Mouse (Mus musculus): ENCODE data around the gene Abcc6. TPM values are rescaled to one million over a fixed set of nuclear protein-coding genes. Genes with fewer than 3 reads are reported as not detected.

Gene Abcc6
- polyA plus RNA-seq, 2 experiments from 2014 or later: not detected

DNA sequence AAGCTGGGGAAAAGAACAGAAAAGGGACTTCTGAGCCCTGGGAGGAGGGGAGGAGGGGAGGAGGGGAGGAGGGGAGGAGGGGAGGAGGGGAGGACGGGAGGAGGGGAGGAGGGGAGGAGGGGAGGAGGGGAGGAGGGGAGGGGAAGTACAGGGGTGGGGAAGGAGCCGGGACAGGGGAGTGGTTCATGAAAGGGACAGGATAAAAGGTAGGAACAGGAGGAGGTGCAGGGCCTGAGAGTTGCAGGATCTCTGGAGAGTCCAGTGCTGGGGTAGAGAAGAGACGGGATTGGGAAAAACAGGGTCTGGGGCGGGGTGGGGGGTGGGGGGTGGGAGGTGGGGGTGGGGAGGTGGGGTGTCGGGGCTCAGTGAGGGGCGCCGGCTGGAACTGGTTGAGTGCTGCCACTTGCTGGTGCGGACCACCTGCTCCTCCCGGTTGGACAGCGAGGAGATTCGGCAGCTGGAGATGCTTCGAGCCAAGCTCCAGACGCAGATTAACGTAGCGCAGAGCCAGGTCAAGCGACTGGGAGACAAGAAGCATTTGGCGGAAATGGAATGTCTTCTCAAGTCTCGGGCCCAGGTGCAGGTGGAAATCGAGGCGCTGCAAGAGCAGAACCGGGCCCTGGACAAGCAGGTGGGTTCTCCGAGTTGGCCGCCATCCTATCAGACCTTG lies 101.3 kb downstream of the Abcc6 start:
- no peak for ATAC-seq

DNA sequence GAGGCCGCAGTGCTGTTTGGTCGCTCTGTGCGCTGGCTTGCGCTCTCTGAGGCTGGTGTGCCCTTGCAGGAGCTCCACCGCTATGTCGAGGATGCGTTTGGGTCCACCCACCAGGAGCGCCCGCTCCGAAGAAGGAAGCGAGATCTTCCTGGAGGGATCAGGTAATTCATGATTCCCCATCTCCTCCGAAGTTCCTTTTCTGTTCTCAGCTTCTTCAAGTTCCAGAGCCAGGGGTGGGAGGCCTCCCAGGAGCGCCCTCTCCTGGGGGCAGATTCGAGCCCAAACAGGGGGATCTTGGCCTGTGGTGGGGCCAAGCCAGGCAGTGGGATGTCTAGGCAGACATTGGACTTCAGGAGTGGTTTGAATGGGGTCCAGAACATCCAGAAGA lies 105.7 kb downstream of the Abcc6 start:
- no peak for ATAC-seq

DNA sequence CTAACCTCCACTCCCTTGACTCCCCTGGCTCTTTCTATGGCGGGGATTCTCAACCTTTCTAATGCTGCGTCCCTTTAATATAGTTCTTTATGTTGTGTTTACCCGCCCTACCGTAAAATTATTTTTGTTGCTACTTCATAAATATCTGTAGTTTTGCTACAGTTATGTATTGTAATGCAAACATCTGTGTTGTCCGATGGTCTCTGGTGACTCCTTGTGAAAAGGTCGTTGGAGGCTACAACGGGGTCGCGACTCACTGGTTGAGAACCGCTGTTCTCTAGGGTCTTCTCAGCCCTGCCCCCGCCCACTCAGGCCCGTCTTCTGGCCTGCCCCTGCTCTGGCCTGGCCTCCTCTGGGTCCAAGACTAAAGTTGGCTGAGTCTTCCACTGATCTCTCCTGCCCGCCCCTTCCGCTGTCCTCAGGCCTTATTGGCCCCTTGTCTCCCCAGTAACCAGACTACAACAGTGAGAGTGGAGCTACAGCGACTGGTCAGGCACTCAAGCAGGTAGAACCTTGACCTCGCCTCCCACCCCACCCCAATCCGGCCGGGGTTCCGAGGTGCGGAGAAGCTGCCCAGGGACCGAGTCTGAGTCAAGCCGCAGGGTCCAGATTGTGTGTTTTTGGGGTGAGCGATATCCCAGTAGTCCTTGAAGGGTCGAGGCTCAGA lies 106.2 kb downstream of the Abcc6 start, which contains the start of gene Ccdc114:
Gene Ccdc114, plus strand, starts transcription at position 311 of the 667 bp plus-strand sequence.
- no peak for ATAC-seq

DNA sequence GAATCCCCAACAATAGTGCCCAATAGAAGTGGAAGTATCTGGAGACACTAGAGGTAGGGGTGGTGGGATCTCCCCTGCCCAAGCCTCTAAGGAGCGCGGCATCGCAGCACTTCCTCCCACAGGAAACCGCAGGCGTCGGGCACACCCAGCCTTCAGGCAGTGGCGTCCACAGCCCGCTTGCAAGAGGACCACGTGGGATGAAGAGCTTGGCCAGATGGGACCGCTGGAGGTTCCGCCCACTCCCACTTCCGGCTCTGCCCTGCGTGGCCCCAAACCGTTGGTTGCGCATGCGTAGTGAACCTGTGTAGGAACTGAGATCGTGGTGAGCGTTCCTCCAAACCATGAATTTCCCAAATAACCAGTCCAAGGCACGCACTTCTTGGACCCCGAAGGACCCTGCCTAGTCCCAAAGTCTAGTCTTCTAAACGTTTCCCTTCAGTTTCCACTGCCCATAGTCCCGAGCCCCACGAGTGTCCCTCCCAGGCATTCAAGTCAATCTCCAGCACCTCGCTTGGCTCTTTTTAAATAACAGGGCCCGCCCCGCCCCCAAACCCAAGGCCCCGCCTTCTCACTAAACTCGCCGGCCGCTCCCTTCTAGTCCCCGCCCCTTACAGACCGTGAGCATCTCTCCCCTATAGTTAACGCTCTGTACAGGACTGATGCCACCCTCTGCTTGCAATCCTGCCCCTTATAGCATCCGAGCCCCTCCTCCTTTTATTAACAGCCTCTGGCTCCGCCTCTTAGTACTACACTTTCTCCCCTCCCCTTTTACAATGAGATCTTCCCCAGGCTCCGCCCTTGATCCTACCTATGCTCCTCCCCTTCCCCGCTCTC lies 107.0 kb downstream of the Abcc6 start:
- peak; percentile 84 for ATAC-seq

DNA sequence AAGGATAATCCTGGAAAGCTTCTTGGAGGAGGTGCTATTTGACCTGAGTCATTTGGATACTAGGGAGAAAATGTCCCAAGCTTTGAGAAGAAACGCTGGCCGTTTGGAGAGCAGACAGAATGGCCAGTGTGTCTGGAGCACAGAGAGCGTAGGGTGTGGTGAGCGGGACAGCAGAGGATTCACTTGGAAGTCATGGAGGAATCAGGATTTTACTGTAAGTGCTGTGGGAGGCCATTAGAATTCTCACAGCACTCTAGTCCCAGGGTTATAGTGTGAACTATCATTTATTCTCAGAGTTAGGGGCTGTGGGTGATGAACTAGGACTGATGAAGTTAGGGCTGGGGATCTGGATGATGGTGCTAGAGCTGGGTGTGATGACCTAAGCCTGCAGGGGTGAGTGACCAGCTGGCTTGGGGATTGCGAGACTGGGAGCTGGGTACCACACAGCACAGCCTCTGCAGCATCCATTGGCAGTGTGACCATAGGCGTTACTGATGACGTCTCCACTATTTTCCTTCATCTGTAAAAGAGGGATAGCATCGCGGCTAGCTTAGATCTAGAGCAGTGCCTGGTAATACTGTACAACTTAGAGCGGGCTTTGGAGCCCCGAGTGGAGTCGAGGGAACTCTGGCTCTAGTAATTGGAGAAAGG lies 108.0 kb downstream of the Abcc6 start:
- no peak for ATAC-seq

DNA sequence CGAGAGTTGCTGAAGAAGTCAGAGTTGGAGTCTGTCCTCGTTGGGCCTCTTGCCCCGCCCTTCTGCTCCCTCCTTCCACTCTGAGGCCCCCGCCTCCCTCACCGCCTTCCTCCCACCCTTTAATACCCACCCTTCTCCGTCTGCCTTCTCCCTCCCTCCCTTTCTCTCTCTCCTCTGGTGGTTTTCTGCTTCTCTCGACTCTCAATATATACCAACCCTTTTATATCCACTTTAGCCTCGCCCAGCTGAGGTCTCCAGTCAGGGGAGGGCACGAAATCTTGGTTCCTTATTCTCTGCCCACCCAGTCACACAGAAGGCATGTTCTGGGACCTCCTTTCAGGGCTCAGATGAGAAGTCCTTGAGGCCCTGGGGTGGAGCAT lies 108.9 kb downstream of the Abcc6 start, which contains the start of gene Emp3:
Gene Emp3, minus strand, starts transcription at position 163 of the 380 bp plus-strand sequence.
- ATAC-seq: peak; percentile 8

DNA sequence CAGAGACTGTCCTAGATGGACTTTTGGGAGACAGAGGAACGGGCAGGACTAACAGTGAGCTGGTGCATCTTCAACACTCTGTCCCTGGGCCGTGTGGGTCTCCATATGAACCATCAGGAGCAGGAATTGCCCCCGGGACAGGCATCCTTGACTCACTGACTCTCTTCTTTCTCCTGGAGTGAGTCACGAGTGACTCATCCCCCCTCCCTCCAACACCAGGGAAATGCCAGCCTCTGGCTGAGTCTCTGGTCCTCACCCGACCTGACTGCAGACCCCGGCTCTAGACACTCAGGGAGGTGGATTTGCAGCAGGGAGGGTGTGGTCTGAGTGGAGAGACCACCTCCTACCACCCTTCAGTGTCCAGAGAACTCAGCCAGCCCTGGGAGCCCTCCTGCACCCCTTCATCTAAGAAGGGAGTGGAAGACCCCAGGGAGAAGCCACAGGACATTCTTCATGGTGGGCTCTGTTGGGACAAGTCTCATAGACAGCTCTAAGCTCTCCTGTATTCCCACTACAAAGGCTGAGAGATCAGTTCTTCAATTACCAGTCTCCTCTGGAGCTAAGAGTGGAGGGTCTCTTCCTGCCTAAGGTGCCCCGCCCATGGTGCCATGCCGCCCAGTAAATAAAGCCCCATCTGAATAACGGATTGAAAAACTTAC lies 109.4 kb downstream of the Abcc6 start:
- no peak for ATAC-seq

DNA sequence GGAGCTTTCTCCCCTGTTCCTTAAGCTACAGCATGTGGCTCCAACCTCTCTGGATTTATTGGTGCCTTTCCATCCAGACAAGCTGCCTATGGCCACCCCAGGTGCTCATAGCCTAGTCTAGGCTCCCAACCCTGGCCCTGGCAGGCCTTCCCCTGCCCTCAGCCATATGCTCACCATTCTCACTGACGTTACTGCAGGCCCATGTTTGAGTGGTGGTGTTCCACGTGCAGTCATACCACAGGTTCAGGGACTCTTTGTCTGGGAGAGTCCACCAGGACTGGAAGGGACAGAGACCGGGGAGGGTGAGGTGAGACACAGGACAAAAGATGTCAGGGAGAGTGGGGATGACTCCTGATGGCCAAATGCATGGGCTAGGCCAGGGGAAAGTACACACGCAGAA lies 110.3 kb downstream of the Abcc6 start:
- ATAC-seq: no peak

DNA sequence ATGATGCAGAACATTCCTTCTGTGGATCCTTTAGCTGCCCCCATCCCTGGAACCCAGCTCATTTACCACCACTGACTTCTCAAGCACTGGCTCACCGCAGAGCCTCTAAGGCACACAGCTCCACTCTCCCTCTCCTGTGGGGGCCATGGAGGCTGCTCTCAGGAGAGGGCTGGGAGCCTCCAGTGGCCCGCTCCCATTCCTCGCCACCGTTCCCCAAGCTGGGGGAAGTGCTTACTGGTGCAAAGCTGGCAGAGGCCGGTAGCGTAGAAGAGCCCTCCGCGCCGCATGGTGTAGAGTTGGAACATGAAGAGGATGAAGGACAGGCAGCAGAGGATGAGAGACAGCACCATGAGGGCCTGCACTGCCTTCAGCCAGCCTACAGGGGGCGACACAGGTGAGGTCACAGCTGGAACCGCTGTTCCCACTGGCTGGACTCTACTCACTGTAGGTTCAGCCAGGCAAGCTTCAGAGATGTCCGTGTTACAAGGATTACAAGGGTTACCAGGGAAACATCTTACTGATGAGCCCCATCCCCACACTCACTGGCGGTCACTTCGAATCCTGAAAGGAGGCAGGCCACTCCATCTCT lies 110.9 kb downstream of the Abcc6 start:
- no peak for ATAC-seq

DNA sequence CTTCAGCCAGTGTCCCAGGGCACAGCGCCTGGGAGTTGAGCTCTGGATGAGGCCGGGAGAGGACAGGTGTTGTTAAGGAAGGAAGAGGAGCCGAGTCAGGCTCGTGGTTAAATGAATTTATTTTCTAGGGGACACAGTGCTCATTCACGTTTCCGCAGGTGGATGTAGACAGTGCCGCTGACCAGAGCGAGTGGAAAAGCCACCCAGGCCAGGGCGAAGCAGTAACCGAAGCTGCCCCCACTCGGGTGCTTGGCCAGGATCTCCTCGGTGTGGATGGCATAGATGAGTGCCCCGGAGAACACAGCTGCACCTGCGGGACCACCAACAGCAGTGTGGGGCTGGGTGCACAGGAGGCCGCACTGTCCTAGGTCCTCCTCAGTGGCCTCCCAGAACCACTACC lies 112.2 kb downstream of the Abcc6 start:
- no peak for ATAC-seq

Other genes starting within 250 kb of the Abcc6 start
- not detected for gene Lmtk3, start 246.6 kb downstream of the Abcc6 start, polyA plus RNA-seq (2017; shearing (Covaris generic))
- 1 to 10 TPM; 3.1 to 5.2 TPM for gene Sult2b1, start 245.6 kb downstream of the Abcc6 start, polyA plus RNA-seq (2017; shearing (Covaris generic))
- 10 to 100 TPM; 20.8 to 21.4 TPM for gene Cyth2, start 215.7 kb downstream of the Abcc6 start, polyA plus RNA-seq (2017; shearing (Covaris generic))
- not detected for gene Kcnj14, start 205.5 kb downstream of the Abcc6 start, polyA plus RNA-seq (2017; shearing (Covaris generic))
- 10 to 100 TPM; 26.2 to 36.3 TPM for gene Grwd1, start 199.4 kb downstream of the Abcc6 start, polyA plus RNA-seq (2017; shearing (Covaris generic))
- 10 to 100 TPM; 21.2 to 27.0 TPM for gene Kdelr1, start 157.5 kb downstream of the Abcc6 start, polyA plus RNA-seq (2017; shearing (Covaris generic))
- gene Grin2d, start 151.9 kb downstream of the Abcc6 start, polyA plus RNA-seq (2017; shearing (Covaris generic)): under 1 TPM in 1 of 2 experiments, not detected in 1; 0.23 TPM
- gene Syngr4, start 133.6 kb downstream of the Abcc6 start, polyA plus RNA-seq (2017; shearing (Covaris generic)): not detected
- 1 to 10 TPM; 5.9 to 8.9 TPM for gene Tmem143, start 133.4 kb downstream of the Abcc6 start, polyA plus RNA-seq (2017; shearing (Covaris generic))
- 100 to 1,000 TPM; 575 to 614 TPM for gene Emp3, start 108.9 kb downstream of the Abcc6 start, polyA plus RNA-seq (2017; shearing (Covaris generic))
- 1 to 10 TPM; 2.9 to 3.7 TPM for gene Ccdc114, start 106.2 kb downstream of the Abcc6 start, polyA plus RNA-seq (2017; shearing (Covaris generic))
- 10 to 100 TPM; 18.9 to 26.9 TPM for gene Nomo1, start 3.4 kb upstream of the Abcc6 start, polyA plus RNA-seq (2017; shearing (Covaris generic))
- not detected for gene Kcnj11, start 70.5 kb upstream of the Abcc6 start, polyA plus RNA-seq (2017; shearing (Covaris generic))
- gene Abcc8, start 149.7 kb upstream of the Abcc6 start, polyA plus RNA-seq (2017; shearing (Covaris generic)): not detected
- gene Ush1c, start 208.2 kb upstream of the Abcc6 start, polyA plus RNA-seq (2017; shearing (Covaris generic)): not detected
- gene Otog, start 210.7 kb upstream of the Abcc6 start, polyA plus RNA-seq (2017; shearing (Covaris generic)): not detected

All from CD4-positive, CD25-positive, alpha-beta regulatory T cell, adult 4 months (primary cell).